Mouse (Mus musculus): ENCODE results near the gene Sgip1. TPM values are rescaled to one million over a fixed set of nuclear protein-coding genes. Genes with fewer than 3 reads are reported as not detected.

The Sgip1 gene
- polyA plus RNA-seq, 1 experiment from 2014 or later = 68.3 TPM

DNA sequence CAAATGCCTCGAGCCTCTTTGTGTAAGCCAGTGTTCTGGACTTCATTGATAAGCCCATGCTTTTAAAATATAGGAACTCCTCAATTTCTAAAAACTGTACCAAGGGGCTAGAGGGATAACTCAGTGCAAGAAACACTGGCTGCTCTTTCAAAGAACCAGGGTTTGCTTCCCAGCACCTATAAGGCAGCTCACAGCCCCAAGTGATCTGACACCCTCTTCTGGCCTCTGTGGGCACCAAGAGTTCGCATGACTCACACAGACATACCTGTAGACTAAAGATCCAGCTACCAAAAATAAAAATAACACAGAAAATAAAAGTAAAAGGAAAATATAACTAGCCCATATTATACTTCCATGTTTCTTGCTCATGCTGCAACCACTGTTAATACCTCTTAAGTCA, 246.7 kb downstream of the Sgip1 start:
- Histone ChIP-seq H3K9ac (no peak overlapping the region), H3K4me1 (replicated peaks; ENCODE audit: control insufficient read depth, insufficient read depth, low read length) (no peaks in the 10 kb centered on the region), H3K27ac (no peak overlapping the region), H3K4me3 (replicated peaks; ENCODE audit: low read length) (no peak overlapping the region), H3K4me2 (replicated peaks) (no peak overlapping the region), H3K27me3 (ENCODE audit: control insufficient read depth, insufficient read depth, low read length) (no peaks in the 10 kb centered on the region), H3K36me3 (replicated peaks; ENCODE audit: control insufficient read depth, insufficient read depth) (no peaks in the 10 kb centered on the region), H3K9me3 (ENCODE audit: control insufficient read depth, low read length) (no peaks in the 10 kb centered on the region)
- DNase-seq (ENCODE audit: low spot score) = no peak
- WGBS = 77% methylated on average over 2 of the region's 2 CpGs
- ATAC-seq (ENCODE audit: low FRiP score) = no peak

DNA sequence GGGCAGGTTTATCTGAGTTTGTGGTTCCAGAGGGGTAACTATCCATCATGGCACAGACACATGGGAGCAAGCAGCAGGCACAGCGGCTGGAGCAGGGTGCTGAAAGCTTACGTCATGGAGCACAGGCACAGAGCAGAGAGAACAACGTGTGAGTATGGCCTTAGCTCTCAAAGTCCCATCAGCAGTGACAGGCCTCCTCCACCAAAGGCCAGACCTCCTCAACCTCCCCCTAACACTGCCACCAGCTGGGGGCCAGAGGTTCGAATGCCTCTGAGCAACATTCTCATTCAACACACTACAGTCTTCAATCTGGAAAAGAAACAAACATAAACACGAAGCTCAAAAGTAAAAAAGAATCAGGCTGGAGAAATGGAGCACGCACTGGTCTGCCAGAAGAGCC, 247.4 kb downstream of the Sgip1 start:
- WGBS = 88% methylated on average over 6 of the region's 6 CpGs
- Histone ChIP-seq H3K9me3 (ENCODE audit: control insufficient read depth, low read length) (no peaks in the 10 kb centered on the region), H3K4me3 (replicated peaks; ENCODE audit: low read length) (no peak overlapping the region), H3K27me3 (ENCODE audit: control insufficient read depth, insufficient read depth, low read length) (no peaks in the 10 kb centered on the region), H3K36me3 (replicated peaks; ENCODE audit: control insufficient read depth, insufficient read depth) (no peaks in the 10 kb centered on the region), H3K4me1 (replicated peaks; ENCODE audit: control insufficient read depth, insufficient read depth, low read length) (no peaks in the 10 kb centered on the region), H3K4me2 (replicated peaks) (no peak overlapping the region), H3K9ac (no peak overlapping the region), H3K27ac (no peak overlapping the region)
- DNase-seq (ENCODE audit: low spot score) = no peak
- no peak for ATAC-seq (ENCODE audit: low FRiP score)

DNA sequence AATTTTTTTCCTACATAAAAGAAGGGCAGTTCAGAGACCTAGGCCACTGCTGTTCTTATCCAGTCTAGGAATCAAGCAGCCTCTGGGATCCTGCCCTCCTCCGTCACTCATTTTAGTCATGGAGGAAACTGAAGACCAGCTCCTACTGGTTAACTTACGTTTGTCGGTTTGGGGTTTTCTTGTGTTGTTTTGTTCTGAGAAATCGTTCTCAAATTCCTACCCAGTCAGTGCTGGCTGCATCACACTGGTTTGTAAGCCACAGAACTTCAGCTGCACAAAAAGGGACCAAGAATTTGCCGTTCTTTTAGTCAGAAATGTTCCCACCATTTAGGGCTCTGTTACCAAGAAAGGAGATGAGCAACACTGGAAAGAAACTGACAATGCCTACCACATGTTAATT, 248.3 kb downstream of the Sgip1 start:
- Histone ChIP-seq H3K9ac (no peak overlapping the region), H3K4me3 (replicated peaks; ENCODE audit: low read length) (no peak overlapping the region), H3K4me2 (replicated peaks) (no peak overlapping the region), H3K27ac (no peak overlapping the region), H3K9me3 (ENCODE audit: control insufficient read depth, low read length) (no peaks in the 10 kb centered on the region), H3K36me3 (replicated peaks; ENCODE audit: control insufficient read depth, insufficient read depth) (no peaks in the 10 kb centered on the region), H3K27me3 (ENCODE audit: control insufficient read depth, insufficient read depth, low read length) (no peaks in the 10 kb centered on the region), H3K4me1 (replicated peaks; ENCODE audit: control insufficient read depth, insufficient read depth, low read length) (no peaks in the 10 kb centered on the region)
- 80% methylated on average over 5 of the region's 5 CpGs for WGBS
- ATAC-seq (ENCODE audit: low FRiP score) = no peak
- DNase-seq (ENCODE audit: low spot score) = no peak

GRCm38 (mm10) chr4:102990016-102990415, 248.9 kb downstream of the Sgip1 start:
- DNase-seq (ENCODE audit: low spot score) (no peak), ATAC-seq (ENCODE audit: low FRiP score) (no peak)
- WGBS = 83% methylated on average over 4 of the region's 4 CpGs

DNA sequence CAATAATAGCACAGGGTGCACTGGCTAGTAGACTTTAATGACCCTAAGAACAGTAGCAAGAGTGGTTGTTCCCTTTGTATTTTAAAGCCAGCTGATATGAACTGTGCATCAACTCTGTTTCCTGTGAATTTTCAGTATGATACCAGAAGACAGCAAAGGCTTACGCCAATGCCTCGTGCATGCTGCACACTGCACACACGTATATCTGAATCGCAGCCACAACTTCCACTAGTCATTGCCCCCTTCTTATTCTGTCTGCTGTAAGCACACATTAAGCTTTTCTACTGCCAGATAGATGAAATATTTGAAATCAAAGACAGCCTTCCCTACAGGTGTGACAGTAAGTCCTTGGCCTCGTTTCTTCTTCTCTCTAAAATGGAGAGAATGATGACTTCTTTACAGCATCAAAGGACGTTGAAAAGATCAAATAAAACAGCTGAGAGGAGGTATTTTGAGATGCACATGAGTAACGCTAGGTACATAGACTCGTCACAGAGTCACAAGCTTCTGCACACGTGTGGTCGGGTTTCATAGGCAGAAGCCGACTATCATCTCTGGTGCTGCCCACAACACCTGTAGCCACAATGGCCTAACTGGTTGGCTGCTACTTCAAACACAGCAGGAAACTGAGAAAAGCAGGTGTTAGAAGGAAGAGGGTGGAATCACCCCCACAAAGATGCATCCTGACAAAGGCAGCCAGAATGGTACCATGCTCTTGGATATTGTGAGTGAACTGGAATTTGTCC, 249.7 kb downstream of the Sgip1 start:
- Histone ChIP-seq H3K9ac (no peak overlapping the region), H3K9me3 (ENCODE audit: control insufficient read depth, low read length) (no peaks in the 10 kb centered on the region), H3K27me3 (ENCODE audit: control insufficient read depth, insufficient read depth, low read length) (no peaks in the 10 kb centered on the region), H3K27ac (no peak overlapping the region), H3K36me3 (replicated peaks; ENCODE audit: control insufficient read depth, insufficient read depth) (no peaks in the 10 kb centered on the region), H3K4me2 (replicated peaks) (no peak overlapping the region), H3K4me1 (replicated peaks; ENCODE audit: control insufficient read depth, insufficient read depth, low read length) (no peaks in the 10 kb centered on the region), H3K4me3 (replicated peaks; ENCODE audit: low read length) (no peak overlapping the region)
- ATAC-seq (ENCODE audit: low FRiP score) (no peak), DNase-seq (ENCODE audit: low spot score) (no peak)
- 89% methylated on average over 11 of the region's 11 CpGs for WGBS

More at GRCm38 (mm10) chr4:102990016-102990415, 248.9 kb downstream of the Sgip1 start:
- H3K9me3 ChIP-seq (ENCODE audit: control insufficient read depth, low read length) = no peaks in the 10 kb centered on the region
- no peak overlapping the region for H3K4me3 ChIP-seq (replicated peaks; ENCODE audit: low read length)
- H3K27me3 ChIP-seq (ENCODE audit: control insufficient read depth, insufficient read depth, low read length) = no peaks in the 10 kb centered on the region
- no peak overlapping the region for H3K4me2 ChIP-seq (replicated peaks)
- H3K27ac ChIP-seq = no peak overlapping the region
- H3K4me1 ChIP-seq (replicated peaks; ENCODE audit: control insufficient read depth, insufficient read depth, low read length) = no peaks in the 10 kb centered on the region
- no peak overlapping the region for H3K9ac ChIP-seq
- no peaks in the 10 kb centered on the region for H3K36me3 ChIP-seq (replicated peaks; ENCODE audit: control insufficient read depth, insufficient read depth)

DNA sequence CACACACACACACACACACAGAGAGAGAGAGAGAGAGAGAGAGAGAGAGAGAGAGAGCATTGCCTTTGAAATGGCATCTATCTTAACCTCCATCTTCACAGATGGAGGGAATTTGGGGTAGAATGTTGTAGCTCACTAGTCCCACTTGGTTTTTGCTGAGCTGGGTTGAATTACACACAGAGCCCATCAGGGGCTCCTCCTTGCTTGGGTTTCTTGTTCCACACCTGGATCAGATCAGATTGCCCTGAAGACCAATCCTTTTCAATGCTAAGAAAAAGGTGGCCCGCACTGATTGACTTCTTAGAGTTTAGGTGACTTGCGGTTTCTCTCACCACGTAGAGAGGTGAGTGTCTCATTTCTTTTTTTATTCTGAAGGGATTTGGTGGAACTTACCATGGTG, 250.6 kb downstream of the Sgip1 start:
- Histone ChIP-seq H3K27me3 (ENCODE audit: control insufficient read depth, insufficient read depth, low read length) (no peaks in the 10 kb centered on the region), H3K9me3 (ENCODE audit: control insufficient read depth, low read length) (no peaks in the 10 kb centered on the region), H3K36me3 (replicated peaks; ENCODE audit: control insufficient read depth, insufficient read depth) (no peaks in the 10 kb centered on the region), H3K27ac (no peak overlapping the region), H3K4me2 (replicated peaks) (no peak overlapping the region), H3K4me3 (replicated peaks; ENCODE audit: low read length) (no peak overlapping the region), H3K9ac (no peak overlapping the region), H3K4me1 (replicated peaks; ENCODE audit: control insufficient read depth, insufficient read depth, low read length) (no peaks in the 10 kb centered on the region)
- no peak for ATAC-seq (ENCODE audit: low FRiP score)
- no peak for DNase-seq (ENCODE audit: low spot score)
- WGBS = 82% methylated on average over 3 of the region's 3 CpGs

DNA sequence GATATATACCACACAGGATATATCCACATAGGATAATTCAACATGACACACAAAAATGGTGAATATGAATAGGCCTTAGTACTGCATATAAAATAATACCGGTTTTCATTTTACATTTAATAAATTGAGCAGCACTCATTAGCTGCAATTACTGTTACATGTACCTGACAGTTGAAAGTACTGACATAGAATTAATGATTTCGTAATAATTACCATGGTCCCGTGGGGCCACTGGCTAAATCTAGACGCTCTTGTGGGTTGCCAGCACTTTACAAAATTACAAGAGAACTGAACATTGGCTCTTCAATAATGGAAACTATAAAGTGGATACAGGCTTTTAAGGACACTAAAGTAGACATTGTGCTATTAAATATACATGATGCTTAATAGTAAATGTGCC, 263.6 kb downstream of the Sgip1 start:
- H3K9me3 ChIP-seq (ENCODE audit: control insufficient read depth, low read length) = no peaks in the 10 kb centered on the region
- H3K4me1 ChIP-seq (replicated peaks; ENCODE audit: control insufficient read depth, insufficient read depth, low read length) = peaks cover 5% of the 10 kb centered on the region; the same call in 1 of the 2 replicates
- H3K9ac ChIP-seq = no peak overlapping the region
- H3K27me3 ChIP-seq (ENCODE audit: control insufficient read depth, insufficient read depth, low read length) = no peaks in the 10 kb centered on the region
- DNase-seq (ENCODE audit: low spot score) (no peak), ATAC-seq (ENCODE audit: low FRiP score) (no peak)
- WGBS = 66% methylated on average over 4 of the region's 4 CpGs
- no peak overlapping the region for H3K4me2 ChIP-seq (replicated peaks)
- H3K4me3 ChIP-seq (replicated peaks; ENCODE audit: low read length) = no peak overlapping the region
- H3K27ac ChIP-seq = no peak overlapping the region; the same call in 1 of the 2 replicates
- no peaks in the 10 kb centered on the region for H3K36me3 ChIP-seq (replicated peaks; ENCODE audit: control insufficient read depth, insufficient read depth)

- WGBS = 56% methylated on average over 15 of the region's 15 CpGs
These were observed 264.3 kb downstream of the Sgip1 start for GRCm38 (mm10) chr4:103005190-103005945.

DNA sequence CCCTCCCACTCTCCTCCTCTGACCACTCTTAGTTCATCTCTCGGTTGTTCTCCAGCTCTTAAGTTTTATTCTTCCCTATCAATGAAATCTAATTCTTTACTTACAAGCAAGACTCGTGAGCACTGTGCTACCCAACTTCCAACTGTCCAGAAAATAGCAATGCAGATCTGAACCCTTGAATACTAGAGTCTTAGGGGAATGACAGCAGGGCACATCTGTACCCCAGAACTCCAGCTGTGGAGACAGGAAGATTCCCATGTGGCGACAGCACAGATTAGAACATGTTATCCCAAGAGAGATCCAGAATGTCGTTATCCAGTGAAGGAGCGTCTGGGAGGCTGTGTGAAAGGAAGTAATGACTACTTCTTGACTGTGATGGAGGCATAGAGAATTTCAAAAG, 265.2 kb downstream of the Sgip1 start:
- no peak overlapping the region for H3K4me3 ChIP-seq (replicated peaks; ENCODE audit: low read length)
- H3K9ac ChIP-seq = no peak overlapping the region
- H3K9me3 ChIP-seq (ENCODE audit: control insufficient read depth, low read length) = no peaks in the 10 kb centered on the region
- no peak overlapping the region for H3K4me2 ChIP-seq (replicated peaks)
- 67% methylated on average over 5 of the region's 5 CpGs for WGBS
- ATAC-seq (ENCODE audit: low FRiP score) (no peak), DNase-seq (ENCODE audit: low spot score) (no peak)
- peaks cover 5% of the 10 kb centered on the region; the same call in 1 of the 2 replicates for H3K4me1 ChIP-seq (replicated peaks; ENCODE audit: control insufficient read depth, insufficient read depth, low read length)
- H3K27me3 ChIP-seq (ENCODE audit: control insufficient read depth, insufficient read depth, low read length) = no peaks in the 10 kb centered on the region
- H3K27ac ChIP-seq = no peak overlapping the region; the same call in 1 of the 2 replicates
- H3K36me3 ChIP-seq (replicated peaks; ENCODE audit: control insufficient read depth, insufficient read depth) = no peaks in the 10 kb centered on the region

More at GRCm38 (mm10) chr4:103005190-103005945, 264.3 kb downstream of the Sgip1 start:
- ATAC-seq (ENCODE audit: low FRiP score) (no peak), DNase-seq (ENCODE audit: low spot score) (peak; percentile 33)
- no peaks in the 10 kb centered on the region for H3K9me3 ChIP-seq (ENCODE audit: control insufficient read depth, low read length)
- H3K9ac ChIP-seq = no peak overlapping the region
- peaks cover 5% of the 10 kb centered on the region; the same call in 1 of the 2 replicates for H3K4me1 ChIP-seq (replicated peaks; ENCODE audit: control insufficient read depth, insufficient read depth, low read length)
- no peak overlapping the region; the same call in none of the 2 replicates for H3K27ac ChIP-seq
- H3K27me3 ChIP-seq (ENCODE audit: control insufficient read depth, insufficient read depth, low read length) = no peaks in the 10 kb centered on the region
- no peak overlapping the region for H3K4me3 ChIP-seq (replicated peaks; ENCODE audit: low read length)
- H3K4me2 ChIP-seq (replicated peaks) = no peak overlapping the region
- no peaks in the 10 kb centered on the region for H3K36me3 ChIP-seq (replicated peaks; ENCODE audit: control insufficient read depth, insufficient read depth)

All from hindbrain, embryonic 14.5 days (tissue).